Mouse (Mus musculus) intestine, embryonic 15.5 days (tissue): Measurements from ENCODE around the gene Slc10a4. TPM values are rescaled to one million over a fixed set of nuclear protein-coding genes. Genes with fewer than 3 reads are reported as not detected.

Source experiments
- ATAC-seq: fragments of 200-750 bp; cut with Nextera tagmentation; 2 replicates; pipeline ENCODE4 v1.8.0; 2017; ENCODE audit warnings: moderate TSS enrichment, moderate library complexity
- H3K27ac ChIP-seq: fragments of 300-500 bp; sonication (generic); 2 replicates; pipeline ENCODE4 v1.5.1; 2015; ENCODE audit warnings: mild to moderate bottlenecking, inconsistent platforms
- H3K27me3 ChIP-seq: fragments of 300-500 bp; sonication (generic); replicated peaks from 2 replicates; pipeline ENCODE4 v1.6.1; 2015; ENCODE audit warnings: inconsistent platforms
- H3K36me3 ChIP-seq: fragments of 300-500 bp; sonication (generic); 2 replicates; pipeline ENCODE4 v1.6.1; 2015; ENCODE audit warnings: inconsistent platforms
- H3K4me1 ChIP-seq: fragments of 300-500 bp; sonication (generic); replicated peaks from 2 replicates; pipeline ENCODE4 v1.6.1; 2015; ENCODE audit warnings: inconsistent platforms
- H3K4me2 ChIP-seq: fragments of 300-500 bp; sonication (generic); replicated peaks from 2 replicates; pipeline ENCODE4 v1.6.1; 2015; ENCODE audit warnings: mild to moderate bottlenecking, inconsistent platforms
- H3K4me3 ChIP-seq: fragments of 300-500 bp; sonication (generic); replicated peaks from 2 replicates; pipeline ENCODE4 v1.5.1; 2015; ENCODE audit warnings: inconsistent platforms
- H3K9ac ChIP-seq: fragments of 300-500 bp; sonication (generic); 2 replicates; pipeline ENCODE4 v1.6.1; 2015; ENCODE audit warnings: inconsistent platforms
- H3K9me3 ChIP-seq: fragments of 300-500 bp; sonication (generic); 2 replicates; pipeline ENCODE4 v1.6.1; 2016; ENCODE audit warnings: inconsistent platforms
- whole genome bisulfite sequencing: fragments of 180-500 bp; shearing (Covaris S2); methylation state at CpG from one replicate; pipeline ENCODE4 v1.1.7; 2015; 5-methylcytosine and 5-hydroxymethylcytosine counted together
- polyA plus RNA-seq: library from polyadenylated mRNA; unstranded; fragments of >200 nt; fragmentation: Nextera tagmentation; extraction: Ambion mirVana; gene quantifications from 2 replicates; pipeline ENCODE4 v1.2.1, GENCODE M21; 2015

The Slc10a4 gene
- 10.4 and 12.4 TPM in 2 replicates for polyA plus RNA-seq

GRCm38 (mm10) chr5:73006784-73007581, at the start of gene Slc10a4:
Gene Slc10a4 (plus strand): TSS chr5:73006883.
- Histone ChIP-seq H3K9ac (peak within 1 kb of the TSS; percentile 44), H3K4me3 (peak within 1 kb of the TSS; percentile 43)

GRCm38 (mm10) chr5:72957281-72957680, 49.4 kb upstream of the Slc10a4 start:
- Histone ChIP-seq H3K27me3 (no peaks in the 10 kb centered on the region), H3K36me3 (0 out of 2 replicates have a peak, but pooled peaks cover 3% of the 10 kb centered on the region), H3K9me3 (no peaks in the 10 kb centered on the region), H3K27ac (no peak overlapping the region), H3K4me1 (no peaks in the 10 kb centered on the region), H3K4me3 (no peak overlapping the region), H3K9ac (no peak overlapping the region), H3K4me2 (no peak overlapping the region)
- 82% methylated on average over 17 of the region's 17 CpGs for WGBS
- ATAC-seq = no peak

More at GRCm38 (mm10) chr5:73006784-73007581, at the start of gene Slc10a4:
- H3K4me2 ChIP-seq = peak within 1 kb of the TSS; percentile 90
- WGBS = 6% methylated on average over 65 of the region's 65 CpGs
- no peaks in the 10 kb centered on the region for H3K9me3 ChIP-seq
- no peaks in the 10 kb centered on the region for H3K36me3 ChIP-seq
- ATAC-seq = peak; percentile 87
- H3K27me3 ChIP-seq = peaks cover 13% of the 10 kb centered on the region
- H3K4me1 ChIP-seq = peaks cover 7% of the 10 kb centered on the region
- no peak within 1 kb of the TSS for H3K27ac ChIP-seq

GRCm38 (mm10) chr5:72960096-72960495, 46.6 kb upstream of the Slc10a4 start:
- Histone ChIP-seq H3K4me3 (no peak overlapping the region), H3K27ac (no peak overlapping the region), H3K36me3 (0 out of 2 replicates have a peak, but pooled peaks cover 3% of the 10 kb centered on the region), H3K27me3 (no peaks in the 10 kb centered on the region), H3K4me2 (no peak overlapping the region), H3K9me3 (no peaks in the 10 kb centered on the region), H3K4me1 (no peaks in the 10 kb centered on the region), H3K9ac (no peak overlapping the region)
- WGBS = 74% methylated on average over 6 of the region's 6 CpGs
- no peak for ATAC-seq

DNA sequence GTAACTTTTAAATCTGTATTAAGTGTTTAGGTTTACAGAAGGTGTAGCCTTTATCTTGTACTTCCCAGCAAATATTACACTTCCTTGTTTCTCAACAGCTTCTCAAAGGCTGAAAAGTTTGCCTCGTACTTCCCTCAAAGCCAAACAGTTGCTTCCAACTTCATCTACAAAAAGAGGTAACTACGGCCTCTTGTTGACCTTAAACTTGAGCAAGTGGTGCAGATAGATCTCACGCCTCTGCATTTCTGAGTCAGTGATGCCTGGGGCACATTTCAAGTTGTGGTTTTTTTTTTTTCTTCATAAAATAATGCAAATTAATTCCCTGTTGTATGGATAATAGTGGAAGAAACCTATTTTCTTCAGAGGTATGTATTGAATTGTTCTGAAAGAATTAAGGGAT, 41.0 kb upstream of the Slc10a4 start:
- Histone ChIP-seq H3K27me3 (no peaks in the 10 kb centered on the region), H3K9ac (no peak overlapping the region), H3K36me3 (0 out of 2 replicates have a peak, but pooled peaks cover 3% of the 10 kb centered on the region), H3K4me2 (no peak overlapping the region), H3K4me3 (no peak overlapping the region), H3K9me3 (no peaks in the 10 kb centered on the region), H3K4me1 (no peaks in the 10 kb centered on the region), H3K27ac (no peak overlapping the region)
- 84% methylated on average over 3 of the region's 3 CpGs for WGBS
- ATAC-seq = no peak

- Histone ChIP-seq H3K27me3 (no peaks in the 10 kb centered on the region), H3K4me1 (0 out of 2 replicates have a peak, but pooled peaks cover 6% of the 10 kb centered on the region), H3K36me3 (0 out of 2 replicates have a peak, but pooled peaks cover 3% of the 10 kb centered on the region), H3K9ac (no peak overlapping the region), H3K4me3 (no peak overlapping the region), H3K4me2 (no peak overlapping the region), H3K9me3 (no peaks in the 10 kb centered on the region), H3K27ac (0 out of 2 replicates have a peak overlapping the region, but pooled peaks have one; percentile 27)
- no peak for ATAC-seq
- WGBS = 44% methylated on average over 4 of the region's 4 CpGs
These were observed 34.2 kb upstream of the Slc10a4 start for GRCm38 (mm10) chr5:72972435-72972834.

DNA sequence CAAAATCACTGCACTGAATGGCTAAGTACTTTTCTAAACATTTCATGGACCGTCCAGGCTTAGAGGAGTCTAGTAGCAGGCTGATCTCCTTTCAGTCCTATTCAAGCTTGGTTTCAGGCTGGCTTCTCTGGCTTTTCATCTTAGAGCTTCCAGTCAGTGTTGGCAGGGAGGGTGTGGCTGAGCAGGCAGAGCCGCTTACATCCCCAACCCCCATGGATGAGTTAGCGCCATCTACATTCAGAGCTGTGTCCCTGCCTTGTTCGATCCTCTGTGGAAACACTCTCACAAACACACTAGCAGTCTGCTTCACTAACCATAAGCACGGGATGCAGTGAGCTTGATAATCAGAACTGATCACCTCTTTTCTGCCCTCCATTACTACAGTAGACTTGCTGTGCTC, 33.7 kb upstream of the Slc10a4 start:
- H3K27me3 ChIP-seq = no peaks in the 10 kb centered on the region
- H3K9me3 ChIP-seq = no peaks in the 10 kb centered on the region
- H3K9ac ChIP-seq = no peak overlapping the region
- no peak overlapping the region for H3K4me3 ChIP-seq
- 69% methylated on average over 5 of the region's 5 CpGs for WGBS
- 0 out of 2 replicates have a peak, but pooled peaks cover 6% of the 10 kb centered on the region for H3K4me1 ChIP-seq
- 0 out of 2 replicates have a peak overlapping the region, but pooled peaks have one; percentile 27 for H3K27ac ChIP-seq
- ATAC-seq = peak; percentile 41; the same call in 1 of the 2 replicates
- H3K4me2 ChIP-seq = no peak overlapping the region
- H3K36me3 ChIP-seq = 0 out of 2 replicates have a peak, but pooled peaks cover 3% of the 10 kb centered on the region

- WGBS = 96% methylated on average over 7 of the region's 7 CpGs
- 0 out of 2 replicates have a peak, but pooled peaks cover 6% of the 10 kb centered on the region for H3K4me1 ChIP-seq
- no peaks in the 10 kb centered on the region for H3K36me3 ChIP-seq
- no peak within 1 kb of the TSS for H3K4me3 ChIP-seq
- no peak within 1 kb of the TSS for H3K4me2 ChIP-seq
- H3K27ac ChIP-seq = no peak within 1 kb of the TSS
- no peak for ATAC-seq
- no peak within 1 kb of the TSS for H3K9ac ChIP-seq
- no peaks in the 10 kb centered on the region for H3K9me3 ChIP-seq
- H3K27me3 ChIP-seq = no peaks in the 10 kb centered on the region
These were observed 32.1 kb upstream of the Slc10a4 start, which contains the start of gene Gm10135 for GRCm38 (mm10) chr5:72974602-72975001. Gene Gm10135 (minus strand): TSS chr5:72974702.

- Histone ChIP-seq H3K4me1 (0 out of 2 replicates have a peak, but pooled peaks cover 6% of the 10 kb centered on the region), H3K4me3 (no peak overlapping the region), H3K9me3 (no peaks in the 10 kb centered on the region), H3K9ac (no peak overlapping the region), H3K27me3 (no peaks in the 10 kb centered on the region), H3K36me3 (no peaks in the 10 kb centered on the region), H3K27ac (no peak overlapping the region), H3K4me2 (no peak overlapping the region)
- ATAC-seq = no peak
- WGBS = 89% methylated on average over 6 of the region's 6 CpGs
These were observed 30.7 kb upstream of the Slc10a4 start for GRCm38 (mm10) chr5:72975996-72976395.

DNA sequence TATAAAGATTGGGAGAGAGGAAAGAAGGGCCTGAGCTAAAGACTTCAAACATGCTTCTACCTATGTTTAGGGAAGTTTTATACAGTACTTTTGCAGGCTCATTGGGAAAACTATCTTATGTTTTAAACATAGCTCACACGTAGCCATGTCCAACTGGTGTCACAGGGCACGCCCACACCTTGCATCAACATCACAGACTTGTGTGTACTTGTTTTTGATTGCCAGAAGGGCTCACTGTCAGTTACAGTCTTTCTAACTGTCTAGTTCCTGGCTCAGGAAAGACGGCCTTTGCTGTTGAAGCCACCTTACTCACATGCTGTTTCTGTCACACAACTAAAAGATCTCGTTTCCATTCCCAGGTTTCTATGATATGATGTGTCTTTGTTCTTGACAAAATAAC, 30.1 kb upstream of the Slc10a4 start:
- Histone ChIP-seq H3K9me3 (no peaks in the 10 kb centered on the region), H3K4me3 (no peak overlapping the region), H3K9ac (no peak overlapping the region), H3K4me2 (no peak overlapping the region), H3K4me1 (0 out of 2 replicates have a peak, but pooled peaks cover 6% of the 10 kb centered on the region), H3K36me3 (no peaks in the 10 kb centered on the region), H3K27me3 (no peaks in the 10 kb centered on the region), H3K27ac (no peak overlapping the region)
- 83% methylated on average over 4 of the region's 4 CpGs for WGBS
- ATAC-seq = no peak

GRCm38 (mm10) chr5:72984091-72984490, 22.6 kb upstream of the Slc10a4 start:
- Histone ChIP-seq H3K36me3 (no peaks in the 10 kb centered on the region), H3K4me3 (no peak overlapping the region), H3K4me2 (no peak overlapping the region), H3K4me1 (no peaks in the 10 kb centered on the region), H3K27me3 (no peaks in the 10 kb centered on the region), H3K9ac (no peak overlapping the region), H3K27ac (no peak overlapping the region), H3K9me3 (no peaks in the 10 kb centered on the region)
- WGBS = 10% methylated on average over 2 of the region's 2 CpGs
- ATAC-seq = no peak

GRCm38 (mm10) chr5:72987786-72988185, 18.9 kb upstream of the Slc10a4 start:
- no peaks in the 10 kb centered on the region for H3K27me3 ChIP-seq
- H3K4me3 ChIP-seq = no peak overlapping the region
- no peaks in the 10 kb centered on the region for H3K9me3 ChIP-seq
- WGBS = 59% methylated on average over 7 of the region's 7 CpGs
- no peaks in the 10 kb centered on the region for H3K4me1 ChIP-seq
- H3K36me3 ChIP-seq = no peaks in the 10 kb centered on the region
- no peak overlapping the region for H3K27ac ChIP-seq
- ATAC-seq = no peak
- no peak overlapping the region for H3K9ac ChIP-seq
- H3K4me2 ChIP-seq = no peak overlapping the region

DNA sequence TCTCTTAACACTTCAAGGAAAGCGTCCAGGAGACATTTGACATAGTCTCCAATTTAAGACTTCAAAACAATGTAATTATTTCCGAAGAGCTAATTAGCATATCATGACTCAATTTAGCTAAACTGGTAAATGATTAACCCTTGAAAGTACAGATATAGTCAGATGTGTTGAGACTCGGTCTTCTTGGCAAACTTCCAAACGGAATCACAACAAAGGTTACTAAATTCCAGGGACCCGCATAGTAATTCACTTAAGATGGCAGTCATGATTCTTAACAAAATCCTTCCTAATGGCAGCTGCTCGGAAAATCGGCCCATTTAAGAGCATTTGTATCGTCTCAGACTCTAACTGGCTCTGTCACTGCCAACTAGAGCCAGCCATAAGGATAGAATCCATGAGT, 16.9 kb upstream of the Slc10a4 start:
- Histone ChIP-seq H3K4me1 (no peaks in the 10 kb centered on the region), H3K27ac (no peak overlapping the region), H3K4me3 (no peak overlapping the region), H3K27me3 (no peaks in the 10 kb centered on the region), H3K9me3 (no peaks in the 10 kb centered on the region), H3K36me3 (no peaks in the 10 kb centered on the region), H3K9ac (no peak overlapping the region), H3K4me2 (no peak overlapping the region)
- ATAC-seq = no peak
- WGBS = 71% methylated on average over 8 of the region's 8 CpGs
